Mouse (Mus musculus): ENCODE results near the gene Foxa3.

DNA sequence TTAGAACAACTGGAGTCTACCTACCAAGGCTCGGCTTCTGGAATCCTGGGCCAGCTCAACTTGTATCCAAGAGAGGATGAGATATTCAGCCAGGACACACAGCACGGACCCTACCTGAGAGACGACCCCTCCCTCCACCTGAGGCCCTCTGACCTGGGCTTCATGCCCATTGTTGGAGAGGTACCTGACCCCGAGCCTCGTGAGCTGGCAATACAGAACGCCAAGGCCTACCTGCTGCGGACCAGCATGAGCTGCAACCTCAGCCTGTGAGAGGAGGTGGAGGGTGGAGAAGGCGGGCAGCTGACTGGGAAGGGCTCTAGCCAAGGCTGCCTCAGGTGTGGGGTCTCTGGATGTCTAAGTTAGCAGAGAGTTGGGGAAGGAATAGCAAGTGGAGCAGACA is 31.8 kb upstream of the Foxa3 start:
- TF ChIP-seq TAL1 (IDR thresholded peaks at IDR 0.05; ENCODE audit: low read length), result no peak
- no peak for TF ChIP-seq GATA1 (IDR thresholded peaks at IDR 0.05; ENCODE audit: low read length)

Data from erythroblast, embryonic 14.5 days (primary cell).